Mouse (Mus musculus) stomach, postnatal 0 days (tissue): ENCODE measurements around the gene Tenm4. TPM values are rescaled to one million over a fixed set of nuclear protein-coding genes. Genes with fewer than 3 reads are reported as not detected.

Experiments used
- ATAC-seq: fragments of 200-750 bp; cut with Nextera tagmentation; 2 replicates; pipeline ENCODE4 v1.8.0; 2017; ENCODE audit not compliant: low FRiP score, low TSS enrichment
- DNase-seq: peaks from one replicate; pipeline ENCODE4 v3.0.0-alpha.2; 2016; ENCODE audit warnings: low spot score
- H3K27ac ChIP-seq: fragments of 300-500 bp; sonication (generic); replicated peaks from 2 replicates; pipeline ENCODE4 v1.5.1; 2014; ENCODE audit warnings: mild to moderate bottlenecking, control low read depth
- H3K27me3 ChIP-seq: fragments of 300-500 bp; sonication (generic); 2 replicates; pipeline ENCODE4 v1.6.1; 2014; ENCODE audit warnings: low read length; ENCODE audit not compliant: control insufficient read depth, insufficient read depth
- H3K36me3 ChIP-seq: fragments of 300-500 bp; sonication (generic); 2 replicates; pipeline ENCODE4 v1.6.1; 2014; ENCODE audit warnings: low read length, mixed read lengths; ENCODE audit not compliant: control insufficient read depth, insufficient read depth
- H3K4me1 ChIP-seq: fragments of 300-500 bp; sonication (generic); replicated peaks from 2 replicates; pipeline ENCODE4 v1.6.1; 2014; ENCODE audit warnings: antibody characterized with exemption; ENCODE audit not compliant: control insufficient read depth, insufficient read depth
- H3K4me2 ChIP-seq: fragments of 300-500 bp; sonication (generic); replicated peaks from 2 replicates; pipeline ENCODE4 v1.6.1; 2014; ENCODE audit warnings: low read depth, mild to moderate bottlenecking, control low read depth, moderate library complexity
- H3K4me3 ChIP-seq: fragments of 300-500 bp; sonication (generic); 2 replicates; pipeline ENCODE4 v1.5.1; 2014; ENCODE audit warnings: low read depth, low read length, control low read depth
- H3K9ac ChIP-seq: fragments of 300-500 bp; sonication (generic); 2 replicates; pipeline ENCODE4 v1.6.1; 2014; ENCODE audit warnings: mild to moderate bottlenecking, low read length, control low read depth, mixed read lengths
- H3K9me3 ChIP-seq: fragments of 300-500 bp; sonication (generic); 2 replicates; pipeline ENCODE4 v1.6.1; 2016; ENCODE audit warnings: low read length; ENCODE audit not compliant: control insufficient read depth
- CTCF ChIP-seq: IDR thresholded peaks from 2 replicates; pipeline ENCODE4 v1.5.1; 2016; ENCODE audit warnings: antibody characterized with exemption, low read depth, mild to moderate bottlenecking, moderate library complexity
- EP300 ChIP-seq: optimal IDR thresholded peaks from 2 replicates; pipeline ENCODE3; 2016; ENCODE audit warnings: antibody characterized with exemption
- WGBS: fragments of 180-500 bp; shearing (Covaris S2); extraction: QIAGEN DNeasy Blood & Tissue Kit; methylation state at CpG from one replicate; pipeline ENCODE4 v1.1.7; 2014; 5-methylcytosine and 5-hydroxymethylcytosine counted together
- polyA plus RNA-seq: library from polyadenylated mRNA; unstranded; fragments of >200 nt; fragmentation: Nextera tagmentation; extraction: Ambion mirVana; gene quantifications from 2 replicates; pipeline ENCODE4 v1.2.1, GENCODE M21; 2015

Tenm4 gene
- polyA plus RNA-seq, 1 experiment from 2014 or later = 7.2 TPM

GRCm38 (mm10) chr7:96871031-96871430 is 700.0 kb downstream of the Tenm4 start:
- TF ChIP-seq CTCF = no peak
- no peak for TF ChIP-seq EP300

GRCm38 (mm10) chr7:96878511-96879276 is 707.6 kb downstream of the Tenm4 start:
- H3K27ac ChIP-seq = no peak overlapping the region
- TF ChIP-seq EP300 (no peak), CTCF (no peak)
- no peaks in the 10 kb centered on the region for H3K4me1 ChIP-seq
- no peak for DNase-seq
- H3K4me3 ChIP-seq = no peak overlapping the region
- H3K4me2 ChIP-seq = no peak overlapping the region
- ATAC-seq = no peak
- H3K9me3 ChIP-seq = no peaks in the 10 kb centered on the region
- H3K9ac ChIP-seq = no peak overlapping the region
- H3K27me3 ChIP-seq = no peaks in the 10 kb centered on the region
- 63% methylated on average over 7 of the region's 7 CpGs for WGBS
- no peaks in the 10 kb centered on the region for H3K36me3 ChIP-seq

More at GRCm38 (mm10) chr7:96871031-96871430, 700.0 kb downstream of the Tenm4 start:
- no peaks in the 10 kb centered on the region for H3K27me3 ChIP-seq
- no peaks in the 10 kb centered on the region for H3K4me1 ChIP-seq
- no peak overlapping the region for H3K4me3 ChIP-seq
- WGBS = 91% methylated on average over 4 of the region's 4 CpGs
- no peak overlapping the region for H3K27ac ChIP-seq
- H3K4me2 ChIP-seq = no peak overlapping the region
- H3K36me3 ChIP-seq = no peaks in the 10 kb centered on the region
- H3K9me3 ChIP-seq = no peaks in the 10 kb centered on the region
- DNase-seq (no peak), ATAC-seq (no peak)
- H3K9ac ChIP-seq = no peak overlapping the region

GRCm38 (mm10) chr7:96879593-96879992 is 708.5 kb downstream of the Tenm4 start:
- Histone ChIP-seq H3K9me3 (no peaks in the 10 kb centered on the region), H3K4me3 (no peak overlapping the region), H3K4me2 (no peak overlapping the region), H3K27ac (no peak overlapping the region), H3K4me1 (no peaks in the 10 kb centered on the region), H3K27me3 (no peaks in the 10 kb centered on the region), H3K9ac (no peak overlapping the region), H3K36me3 (no peaks in the 10 kb centered on the region)
- no peak for DNase-seq
- TF ChIP-seq CTCF = no peak
- no peak for TF ChIP-seq EP300
- WGBS = 80% methylated on average over 6 of the region's 6 CpGs
- no peak for ATAC-seq

GRCm38 (mm10) chr7:96880221-96880944 is 709.3 kb downstream of the Tenm4 start:
- Histone ChIP-seq H3K27ac (no peak overlapping the region), H3K9me3 (no peaks in the 10 kb centered on the region), H3K9ac (no peak overlapping the region), H3K4me2 (no peak overlapping the region), H3K27me3 (no peaks in the 10 kb centered on the region), H3K4me3 (no peak overlapping the region), H3K4me1 (no peaks in the 10 kb centered on the region), H3K36me3 (no peaks in the 10 kb centered on the region)
- ATAC-seq (no peak), DNase-seq (no peak)
- WGBS = 85% methylated on average over 6 of the region's 6 CpGs
- TF ChIP-seq CTCF (no peak), EP300 (no peak)

- DNase-seq = no peak
- Histone ChIP-seq H3K4me2 (no peak overlapping the region), H3K27ac (no peak overlapping the region), H3K4me1 (no peaks in the 10 kb centered on the region), H3K36me3 (no peaks in the 10 kb centered on the region), H3K27me3 (no peaks in the 10 kb centered on the region), H3K4me3 (no peak overlapping the region), H3K9me3 (no peaks in the 10 kb centered on the region), H3K9ac (no peak overlapping the region)
- TF ChIP-seq CTCF (no peak), EP300 (no peak)
- ATAC-seq = no peak
- 96% methylated on average over 3 of the region's 3 CpGs for WGBS
Measured at GRCm38 (mm10) chr7:96883297-96883696, 712.3 kb downstream of the Tenm4 start.
